Mouse (Mus musculus) CH12.LX (cell line): Measurements from ENCODE around the gene Ablim1. TPM values are rescaled to one million over a fixed set of nuclear protein-coding genes. Genes with fewer than 3 reads are reported as not detected.

Experiments
- DNase-seq: peaks from one replicate; pipeline ENCODE4 v3.0.0-alpha.2; 2013; ENCODE audit errors: extremely low read depth
- H3K27ac ChIP-seq: 2 replicates; pipeline ENCODE4 v1.5.1; 2012; ENCODE audit warnings: low read depth, mild to moderate bottlenecking, control low read depth, moderate library complexity; ENCODE audit not compliant: insufficient read depth
- H3K27me3 ChIP-seq: replicated peaks from 2 replicates; pipeline ENCODE3; 2012; ENCODE audit warnings: inconsistent platforms
- H3K36me3 ChIP-seq, 2 experiments: replicated peaks in 1 of 2; 2 replicates each; pipeline versions ENCODE3 to v1.6.1; 2012; ENCODE audit warnings: inconsistent platforms in 1 of 2, low read length in 1 of 2, mild to moderate bottlenecking in 1 of 2, mixed read lengths in 1 of 2, moderate library complexity in 1 of 2; ENCODE audit not compliant: control insufficient read depth in 1 of 2, insufficient read depth in 1 of 2
- H3K4me1 ChIP-seq, 2 experiments: 2 replicates each; pipeline ENCODE4 v1.6.1; 2012; ENCODE audit warnings: inconsistent platforms in 1 of 2, moderate library complexity in 1 of 2; ENCODE audit not compliant: insufficient read depth in 2 of 2, control insufficient read depth in 1 of 2
- H3K4me2 ChIP-seq: 2 replicates; pipeline ENCODE4 v1.6.1; 2012; ENCODE audit warnings: low read depth, mild to moderate bottlenecking, control low read depth; ENCODE audit not compliant: poor library complexity, insufficient read depth, severe bottlenecking
- H3K4me3 ChIP-seq, 3 experiments: fragments of 150-350 bp in 1 of 3; sonication (generic) in 1 of 3; replicated peaks in 1 of 3; 2 replicates each; pipeline versions ENCODE3 to v1.5.1; 2011 to 2012; ENCODE audit warnings: low read depth in 2 of 3, low read length in 2 of 3, mild to moderate bottlenecking in 2 of 3, moderate library complexity in 2 of 3, control low read depth in 1 of 3, improper control_type of control experiment in 1 of 3, inconsistent platforms in 1 of 3, mixed read lengths in 1 of 3; ENCODE audit not compliant: poor library complexity in 1 of 3
- H3K79me2 ChIP-seq: replicated peaks from 2 replicates; pipeline ENCODE4 v1.6.1; 2012; ENCODE audit warnings: mild to moderate bottlenecking, moderate library complexity; ENCODE audit not compliant: control insufficient read depth, poor library complexity, insufficient read depth, severe bottlenecking; ENCODE audit errors: extremely low read depth
- H3K9ac ChIP-seq: 2 replicates; pipeline ENCODE4 v1.6.1; 2012; ENCODE audit warnings: low read depth, mild to moderate bottlenecking, control low read depth, moderate library complexity; ENCODE audit not compliant: insufficient read depth
- H3K9me3 ChIP-seq: replicated peaks from 2 replicates; pipeline ENCODE3; 2012; ENCODE audit warnings: low read length, inconsistent platforms, mixed read lengths
- BHLHE40 ChIP-seq: IDR thresholded peaks from 2 replicates; pipeline ENCODE4 v1.6.1; 2011; ENCODE audit warnings: mild to moderate bottlenecking, low read depth, low read length, improper control_type of control experiment
- CHD2 ChIP-seq: IDR thresholded peaks from 2 replicates; pipeline ENCODE4 v1.6.1; 2011; ENCODE audit warnings: low read length, improper control_type of control experiment
- CTCF ChIP-seq, 2 experiments: IDR thresholded peaks in 1 of 2; conservative IDR thresholded peaks in 1 of 2; 2 replicates each; pipeline ENCODE4 v1.5.1; 2011 to 2012; ENCODE audit warnings: low read depth in 2 of 2, low read length in 2 of 2, improper control_type of control experiment in 1 of 2, inconsistent platforms in 1 of 2, mild to moderate bottlenecking in 1 of 2, moderate library complexity in 1 of 2
- E2F4 ChIP-seq: IDR thresholded peaks from 2 replicates; pipeline ENCODE4 v1.6.1; 2011; ENCODE audit warnings: low read depth, low read length, improper control_type of control experiment; ENCODE audit not compliant: insufficient replicate concordance
- ELF1 ChIP-seq: IDR thresholded peaks from 2 replicates; pipeline ENCODE4 v1.6.1; 2014; ENCODE audit warnings: low read depth, mild to moderate bottlenecking, inconsistent platforms, low read length, improper control_type of control experiment
- GABPA ChIP-seq: IDR thresholded peaks from 2 replicates; pipeline ENCODE4 v1.6.1; 2012; ENCODE audit warnings: low read depth, low read length, improper control_type of control experiment, inconsistent platforms; ENCODE audit not compliant: insufficient replicate concordance
- HCFC1 ChIP-seq: IDR thresholded peaks from 2 replicates; pipeline ENCODE4 v1.6.1; 2012; ENCODE audit warnings: low read depth, mild to moderate bottlenecking, inconsistent platforms, low read length, improper control_type of control experiment
- IRF4 ChIP-seq: IDR thresholded peaks from 2 replicates; pipeline ENCODE4 v1.6.1; 2014; ENCODE audit warnings: low read depth, mild to moderate bottlenecking, inconsistent platforms, low read length, improper control_type of control experiment
- JUN ChIP-seq: IDR thresholded peaks from 2 replicates; pipeline ENCODE4 v1.6.1; 2011; ENCODE audit warnings: low read depth, mild to moderate bottlenecking, low read length, improper control_type of control experiment, moderate library complexity; ENCODE audit not compliant: insufficient read depth
- JUND ChIP-seq: conservative IDR thresholded peaks from 2 replicates; pipeline ENCODE4 v1.6.1; 2011; ENCODE audit warnings: low read depth, low read length, improper control_type of control experiment
- KAT2A ChIP-seq: IDR thresholded peaks from 2 replicates; pipeline ENCODE4 v1.6.1; 2012; ENCODE audit warnings: low read length, improper control_type of control experiment, inconsistent platforms; ENCODE audit not compliant: insufficient replicate concordance
- MAFK ChIP-seq: IDR thresholded peaks from 2 replicates; pipeline ENCODE4 v1.6.1; 2011; ENCODE audit warnings: low read length, improper control_type of control experiment; ENCODE audit not compliant: insufficient replicate concordance
- MAX ChIP-seq: IDR thresholded peaks from 2 replicates; pipeline ENCODE4 v1.6.1; 2011; ENCODE audit warnings: low read length, improper control_type of control experiment
- MAZ ChIP-seq: IDR thresholded peaks from 2 replicates; pipeline ENCODE4 v1.6.1; 2012; ENCODE audit warnings: low read depth, mild to moderate bottlenecking, inconsistent platforms, low read length, improper control_type of control experiment, moderate library complexity
- MXI1 ChIP-seq: IDR thresholded peaks from 2 replicates; pipeline ENCODE4 v1.6.1; 2011; ENCODE audit warnings: mild to moderate bottlenecking, low read depth, low read length, improper control_type of control experiment
- MYC ChIP-seq: IDR thresholded peaks from 2 replicates; pipeline ENCODE4 v1.6.1; 2011; ENCODE audit warnings: low read depth, mild to moderate bottlenecking, improper control_type of control experiment, low read length
- NRF1 ChIP-seq: IDR thresholded peaks from 2 replicates; pipeline ENCODE4 v1.6.1; 2014; ENCODE audit warnings: low read depth, mild to moderate bottlenecking, inconsistent platforms, low read length, improper control_type of control experiment, moderate library complexity
- POLR2A ChIP-seq: IDR thresholded peaks from 2 replicates; pipeline ENCODE4 v1.6.1; 2011; ENCODE audit warnings: low read depth, mild to moderate bottlenecking, improper control_type of control experiment, low read length
- POLR2AphosphoS2 ChIP-seq: IDR thresholded peaks from 2 replicates; pipeline ENCODE4 v1.6.1; 2011; ENCODE audit warnings: low read depth, low read length, improper control_type of control experiment
- RAD21 ChIP-seq: IDR thresholded peaks from 2 replicates; pipeline ENCODE4 v1.6.1; 2011; ENCODE audit warnings: low read depth, mild to moderate bottlenecking, low read length, improper control_type of control experiment, moderate library complexity
- RCOR1 ChIP-seq: conservative IDR thresholded peaks from 2 replicates; pipeline ENCODE4 v1.6.1; 2012; ENCODE audit warnings: low read depth, mild to moderate bottlenecking, inconsistent platforms, low read length, improper control_type of control experiment
- SIN3A ChIP-seq: IDR thresholded peaks from 2 replicates; pipeline ENCODE4 v1.6.1; 2012; ENCODE audit warnings: low read length, improper control_type of control experiment, inconsistent platforms
- SMC3 ChIP-seq: IDR thresholded peaks from 2 replicates; pipeline ENCODE4 v1.6.1; 2011; ENCODE audit warnings: low read depth, low read length, improper control_type of control experiment
- TCF12 ChIP-seq: IDR thresholded peaks from 2 replicates; pipeline ENCODE4 v1.6.1; 2014; ENCODE audit warnings: low read depth, mild to moderate bottlenecking, inconsistent platforms, low read length, improper control_type of control experiment
- UBTF ChIP-seq: IDR thresholded peaks from 2 replicates; pipeline ENCODE4 v1.6.1; 2012; ENCODE audit warnings: low read depth, mild to moderate bottlenecking, inconsistent platforms, low read length, improper control_type of control experiment, moderate library complexity
- USF1 ChIP-seq: IDR thresholded peaks from 2 replicates; pipeline ENCODE4 v1.6.1; 2014; ENCODE audit warnings: low read depth, mild to moderate bottlenecking, inconsistent platforms, low read length, improper control_type of control experiment
- USF2 ChIP-seq: conservative IDR thresholded peaks from 2 replicates; pipeline ENCODE4 v1.6.1; 2011; ENCODE audit warnings: low read depth, low read length, improper control_type of control experiment
- ZC3H11A ChIP-seq: IDR thresholded peaks from 2 replicates; pipeline ENCODE4 v1.6.1; 2012; ENCODE audit warnings: low read depth, mild to moderate bottlenecking, inconsistent platforms, low read length, improper control_type of control experiment
- ZKSCAN1 ChIP-seq: IDR thresholded peaks from 2 replicates; pipeline ENCODE4 v1.6.1; 2012; ENCODE audit warnings: low read depth, inconsistent platforms, low read length, improper control_type of control experiment, borderline replicate concordance
- ZMIZ1 ChIP-seq: IDR thresholded peaks from 2 replicates; pipeline ENCODE4 v1.6.1; 2012; ENCODE audit warnings: low read depth, mild to moderate bottlenecking, inconsistent platforms, low read length, improper control_type of control experiment
- ZNF384 ChIP-seq: IDR thresholded peaks from 2 replicates; pipeline ENCODE4 v1.6.1; 2012; ENCODE audit warnings: low read depth, low read length, improper control_type of control experiment, inconsistent platforms
- dilution Hi-C: fragments of 300-500 bp; cut with MboI; formaldehyde crosslinking; loops from 2 replicates; pipeline ENCODE4 v1.14.3; 2020; ENCODE audit warnings: low sequenced_read_pairs; ENCODE audit not compliant: extremely low pct_unique_long_range_greater_than_20kb, extremely low pct_ligation_motif_present
- in situ Hi-C: fragments of 300-500 bp; cut with MboI; formaldehyde crosslinking; loops from 3 replicates; pipeline ENCODE4 v1.14.3; 2019; ENCODE audit warnings: low sequenced_read_pairs, low pct_ligation_motif_present, low pct_unique_long_range_greater_than_20kb, mixed read lengths
- polyA plus RNA-seq: library from polyadenylated mRNA; unstranded; fragments of >175 nt; gene quantifications from 2 replicates; pipeline ENCODE4 v1.2.1, GENCODE M21; 2012; ENCODE audit warnings: low read depth; ENCODE audit not compliant: insufficient read length
- total RNA-seq, 2 experiments: library from RNA; depleted of rRNA; stranded (reverse); fragments of 300-350 nt in 1 of 2; fragments of >200 nt in 1 of 2; gene quantifications; 2 replicates each; pipeline ENCODE4 v1.2.3; 2012 to 2014

Ablim1 gene
- total and polyA plus RNA-seq, 3 experiments = 0.85 to 2.4 (median 2.0) TPM

- H3K9ac ChIP-seq = no peak overlapping the region
- H3K27me3 ChIP-seq = no peaks in the 10 kb centered on the region
- in situ Hi-C loops (no loop called here), dilution Hi-C loops (no loop called here)
- H3K4me2 ChIP-seq = no peak overlapping the region
- TF ChIP-seq ZNF384 (no peak), KAT2A (no peak), ZC3H11A (peak; percentile 15; the same call in 1 of the 2 replicates), IRF4 (no peak), ZMIZ1 (no peak), GABPA (no peak), ELF1 (no peak), RAD21 (peak; percentile 75), BHLHE40 (no peak), JUN (no peak), SMC3 (peak; percentile 62), UBTF (no peak), E2F4 (no peak), MAX (no peak), RCOR1 (no peak), JUND (no peak), MXI1 (no peak), CTCF (conservative IDR thresholded peaks at IDR 0.05 in 1 of 2, IDR thresholded peaks at IDR 0.05 in 1 of 2; ENCODE audit: low read depth in 2 of 2, low read length in 2 of 2) (peak; percentile 29 to 68; a peak in 3 of 4 replicates), NRF1 (no peak), USF2 (no peak), MYC (no peak), ZKSCAN1 (no peak), TCF12 (no peak), SIN3A (no peak), MAFK (no peak), POLR2A (no peak), USF1 (no peak), MAZ (no peak), CHD2 (no peak), POLR2AphosphoS2 (no peak), HCFC1 (no peak)
- H3K27ac ChIP-seq = no peak overlapping the region
- no peaks in the 10 kb centered on the region for H3K4me1 ChIP-seq
- DNase-seq = no peak
- H3K79me2 ChIP-seq = no peaks in the 10 kb centered on the region
- no peak overlapping the region for H3K4me3 ChIP-seq
- H3K9me3 ChIP-seq = no peaks in the 10 kb centered on the region
- no peaks in the 10 kb centered on the region for H3K36me3 ChIP-seq
Observed at GRCm38 (mm10) chr19:57255157-57255556, 59.6 kb downstream of the Ablim1 start.
